Mouse (Mus musculus) erythroblast, embryonic 14.5 days (primary cell): Measurements from ENCODE around the gene Dzip1.

ENCODE experiments used
- GATA1 ChIP-seq: IDR thresholded peaks from 2 replicates; pipeline ENCODE4 v1.6.1; 2012; ENCODE audit warnings: low read length, inconsistent platforms, mixed read lengths
- TAL1 ChIP-seq: IDR thresholded peaks from 3 replicates; pipeline ENCODE4 v1.6.1; 2012; ENCODE audit warnings: low read length, inconsistent platforms, mixed read lengths

- no peak for TF ChIP-seq TAL1
- TF ChIP-seq GATA1 = no peak
Observed at GRCm38 (mm10) chr14:118854371-118855114, 70.7 kb downstream of the Dzip1 start.
